Mouse (Mus musculus) intestine, postnatal 0 days (tissue): ENCODE measurements at regions not wholly inside any gene's neighbourhood (a gene's known extent, or its start where the extent isn't known, plus 50 kb on each side); places are given as distances from the start of the nearest gene placed in this dataset.

Experiments
- ATAC-seq: fragments of 200-750 bp; cut with Nextera tagmentation; 2 replicates; pipeline ENCODE4 v1.8.0; 2017; ENCODE audit warnings: mild to moderate bottlenecking, moderate TSS enrichment, moderate library complexity
- H3K27ac ChIP-seq: fragments of 300-500 bp; sonication (generic); 2 replicates; pipeline ENCODE4 v1.5.1; 2014; ENCODE audit warnings: mild to moderate bottlenecking, low read depth, low read length, moderate library complexity
- H3K27me3 ChIP-seq: fragments of 300-500 bp; sonication (generic); replicated peaks from 2 replicates; pipeline ENCODE4 v1.6.1; 2014; ENCODE audit warnings: low read length, mixed read lengths; ENCODE audit not compliant: control insufficient read depth, insufficient read depth
- H3K36me3 ChIP-seq: fragments of 300-500 bp; sonication (generic); 2 replicates; pipeline ENCODE4 v1.6.1; 2014; ENCODE audit warnings: mild to moderate bottlenecking, moderate library complexity; ENCODE audit not compliant: control insufficient read depth, insufficient read depth
- H3K4me1 ChIP-seq: fragments of 300-500 bp; sonication (generic); replicated peaks from 2 replicates; pipeline ENCODE4 v1.6.1; 2014; ENCODE audit warnings: antibody characterized with exemption, low read length, mixed read lengths; ENCODE audit not compliant: control insufficient read depth, insufficient read depth
- H3K4me2 ChIP-seq: fragments of 300-500 bp; sonication (generic); replicated peaks from 2 replicates; pipeline ENCODE4 v1.6.1; 2014; ENCODE audit warnings: low read depth, mild to moderate bottlenecking, moderate library complexity
- H3K4me3 ChIP-seq: fragments of 300-500 bp; sonication (generic); 2 replicates; pipeline ENCODE4 v1.5.1; 2014; ENCODE audit warnings: low read depth, low read length
- H3K9ac ChIP-seq: fragments of 300-500 bp; sonication (generic); 2 replicates; pipeline ENCODE4 v1.6.1; 2014; ENCODE audit warnings: mild to moderate bottlenecking, low read depth, low read length
- H3K9me3 ChIP-seq: fragments of 300-500 bp; sonication (generic); 2 replicates; pipeline ENCODE4 v1.6.1; 2016; ENCODE audit warnings: mixed run types; ENCODE audit not compliant: control insufficient read depth
- CTCF ChIP-seq: sonication (generic); IDR thresholded peaks from 2 replicates; pipeline ENCODE4 v1.5.1; 2016; ENCODE audit warnings: low read depth, mild to moderate bottlenecking, control low read depth, antibody characterized with exemption, moderate library complexity
- WGBS: fragments of 180-500 bp; shearing (Covaris S2); extraction: QIAGEN DNeasy Blood & Tissue Kit; methylation state at CpG from one replicate; pipeline ENCODE4 v1.1.7; 2014; 5-methylcytosine and 5-hydroxymethylcytosine counted together

GRCm38 (mm10) chr13:5769283-5770260 is 91.7 kb upstream of the Klf6 start:
- Histone ChIP-seq H3K36me3 (no peaks in the 10 kb centered on the region), H3K27me3 (no peaks in the 10 kb centered on the region), H3K4me1 (no peaks in the 10 kb centered on the region), H3K9ac (no peak overlapping the region), H3K4me2 (no peak overlapping the region; the same call in 1 of the 2 replicates), H3K4me3 (no peak overlapping the region), H3K27ac (no peak overlapping the region), H3K9me3 (no peaks in the 10 kb centered on the region)
- no peak for TF ChIP-seq CTCF
- ATAC-seq: peak; percentile 96
- 38% methylated on average over 7 of the region's 7 CpGs for WGBS

DNA sequence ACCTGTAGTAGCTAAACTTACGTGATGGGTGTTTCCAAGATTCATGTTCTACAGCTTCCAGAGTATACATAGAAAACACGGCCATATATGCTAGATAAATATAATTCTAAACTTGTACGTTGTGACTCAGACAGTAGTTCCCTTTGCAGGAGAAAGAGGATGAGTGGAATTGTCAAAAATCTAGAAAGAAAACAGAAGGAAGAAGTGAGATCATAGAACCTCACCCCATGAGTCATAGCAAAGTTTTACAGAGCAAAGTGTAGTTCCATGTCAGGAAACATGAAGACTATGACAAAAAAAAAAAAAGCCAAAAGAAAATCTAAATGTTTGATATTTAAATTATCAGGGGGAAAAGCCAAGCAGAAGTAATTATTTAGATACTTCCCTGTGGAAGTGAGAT is 87.5 kb upstream of the Klf6 start:
- no peak overlapping the region for H3K4me2 ChIP-seq
- H3K4me1 ChIP-seq: no peaks in the 10 kb centered on the region
- H3K27me3 ChIP-seq: no peaks in the 10 kb centered on the region
- no peak for TF ChIP-seq CTCF
- WGBS: 77% methylated on average over 3 of the region's 3 CpGs
- no peak for ATAC-seq
- no peak overlapping the region for H3K9ac ChIP-seq
- H3K36me3 ChIP-seq: no peaks in the 10 kb centered on the region
- H3K4me3 ChIP-seq: no peak overlapping the region
- H3K27ac ChIP-seq: no peak overlapping the region
- H3K9me3 ChIP-seq: no peaks in the 10 kb centered on the region

DNA sequence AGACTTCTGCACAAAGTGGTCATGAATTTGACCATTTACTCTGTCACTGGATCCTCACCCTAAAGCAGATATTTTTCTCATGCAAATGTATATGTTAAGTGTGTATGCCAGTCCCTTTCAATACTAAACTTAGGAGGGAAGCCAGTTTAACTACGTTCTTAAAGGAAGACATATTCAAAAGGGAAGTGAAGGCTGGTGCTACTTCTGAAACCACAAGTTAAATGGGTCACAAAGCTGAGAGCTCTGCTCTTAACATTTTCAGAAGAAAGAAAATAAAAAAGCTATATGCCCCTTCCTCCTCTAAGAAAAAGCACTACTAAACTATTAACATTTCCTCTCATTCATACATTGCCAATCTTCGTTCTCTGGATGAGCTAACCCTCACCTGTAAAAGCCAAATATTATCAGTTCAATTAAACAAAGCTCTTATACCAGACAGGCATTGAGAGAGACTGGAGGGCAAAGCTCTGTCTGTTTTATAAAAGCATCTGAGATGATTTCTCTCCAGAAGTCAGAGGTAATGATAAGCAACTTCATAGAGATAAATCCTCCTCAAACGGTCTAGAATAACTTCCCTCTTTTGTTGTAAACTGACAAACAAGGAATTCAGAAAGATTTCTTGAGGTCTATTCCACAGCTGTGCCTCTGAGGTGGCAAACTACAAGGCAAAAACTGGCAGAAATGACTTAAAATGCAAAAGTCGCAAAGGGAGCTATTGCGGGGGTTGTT is 82.7 kb upstream of the Klf6 start:
- Histone ChIP-seq H3K4me3 (no peak overlapping the region), H3K36me3 (no peaks in the 10 kb centered on the region), H3K4me2 (no peak overlapping the region), H3K27me3 (no peaks in the 10 kb centered on the region), H3K9ac (no peak overlapping the region), H3K4me1 (no peaks in the 10 kb centered on the region), H3K9me3 (no peaks in the 10 kb centered on the region), H3K27ac (no peak overlapping the region)
- TF ChIP-seq CTCF: no peak
- no peak for ATAC-seq
- 65% methylated on average over 5 of the region's 5 CpGs for WGBS

DNA sequence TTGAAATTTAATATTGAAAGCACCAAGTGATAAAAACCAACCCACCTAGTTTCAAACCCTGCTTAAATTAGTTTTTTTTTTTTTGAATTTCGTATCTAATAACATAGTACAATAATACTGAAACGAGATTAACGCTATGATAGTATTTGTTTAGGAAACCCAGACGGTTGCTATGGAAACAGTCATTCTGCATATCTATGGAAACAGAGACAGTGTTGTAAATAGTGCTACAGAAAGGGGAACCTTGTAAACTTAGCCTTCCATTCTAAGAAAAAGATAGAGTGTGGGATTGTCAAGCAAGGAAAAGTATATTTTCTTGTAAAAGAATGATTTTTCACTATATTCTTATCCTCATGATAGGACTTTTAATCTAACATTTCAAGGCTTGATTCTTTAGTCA is 81.9 kb upstream of the Klf6 start:
- Histone ChIP-seq H3K4me3 (no peak overlapping the region), H3K9ac (no peak overlapping the region), H3K4me1 (no peaks in the 10 kb centered on the region), H3K27me3 (no peaks in the 10 kb centered on the region), H3K27ac (no peak overlapping the region), H3K36me3 (no peaks in the 10 kb centered on the region), H3K9me3 (no peaks in the 10 kb centered on the region), H3K4me2 (no peak overlapping the region)
- no peak for TF ChIP-seq CTCF
- 25% methylated on average over 4 of the region's 4 CpGs for WGBS
- ATAC-seq: no peak

- Histone ChIP-seq H3K27me3 (no peaks in the 10 kb centered on the region), H3K9me3 (no peaks in the 10 kb centered on the region), H3K4me3 (no peak overlapping the region), H3K27ac (no peak overlapping the region), H3K4me2 (no peak overlapping the region), H3K36me3 (no peaks in the 10 kb centered on the region), H3K4me1 (no peaks in the 10 kb centered on the region), H3K9ac (no peak overlapping the region)
- no peak for ATAC-seq
- no peak for TF ChIP-seq CTCF
- WGBS: 92% methylated on average over 1 of the region's 1 CpGs
Measured at GRCm38 (mm10) chr13:5782540-5782939, 78.7 kb upstream of the Klf6 start.

- no peak for ATAC-seq
- no peak for TF ChIP-seq CTCF
- H3K27me3 ChIP-seq: no peaks in the 10 kb centered on the region
Measured at GRCm38 (mm10) chr13:5787114-5787513, 74.2 kb upstream of the Klf6 start.

More at GRCm38 (mm10) chr13:5787114-5787513, 74.2 kb upstream of the Klf6 start:
- H3K4me2 ChIP-seq: no peak overlapping the region
- H3K4me3 ChIP-seq: no peak overlapping the region
- no peak overlapping the region for H3K9ac ChIP-seq
- no peaks in the 10 kb centered on the region for H3K4me1 ChIP-seq
- no peak overlapping the region for H3K27ac ChIP-seq
- no peaks in the 10 kb centered on the region for H3K9me3 ChIP-seq
- H3K36me3 ChIP-seq: no peaks in the 10 kb centered on the region
